Mouse (Mus musculus): ENCODE measurements at regions not wholly inside any gene's neighbourhood (a gene's known extent, or its start where the extent isn't known, plus 50 kb on each side); places are given as distances from the start of the nearest gene placed in this dataset.

- ATAC-seq (ENCODE audit: low read depth), result no peak
- H3K27me3 ChIP-seq, result no peaks in the 10 kb centered on the region
- H3K9me3 ChIP-seq, result no peaks in the 10 kb centered on the region
Measured at GRCm38 (mm10) chr5:28903805-28904320, 291.9 kb upstream of the Rnf32 start.

GRCm38 (mm10) chr5:28892703-28893249, 303.0 kb upstream of the Rnf32 start:
- Histone ChIP-seq H3K36me3 (no peaks in the 10 kb centered on the region), H3K9ac (no peak overlapping the region), H3K27ac (replicated peaks) (no peak overlapping the region), H3K27me3 (no peaks in the 10 kb centered on the region), H3K4me2 (no peak overlapping the region), H3K9me3 (no peaks in the 10 kb centered on the region), H3K4me3 (no peak overlapping the region), H3K4me1 (replicated peaks) (peaks cover 11% of the 10 kb centered on the region)
- WGBS, result 22% methylated on average over 10 of the region's 10 CpGs
- ATAC-seq (ENCODE audit: low read depth), result 0 out of 2 replicates have a peak, but pooled peaks have one; percentile 40

More at GRCm38 (mm10) chr5:28903805-28904320, 291.9 kb upstream of the Rnf32 start:
- Histone ChIP-seq H3K9ac (no peak overlapping the region), H3K36me3 (no peaks in the 10 kb centered on the region), H3K27ac (replicated peaks) (no peak overlapping the region), H3K4me1 (replicated peaks) (no peaks in the 10 kb centered on the region), H3K4me3 (no peak overlapping the region), H3K4me2 (no peak overlapping the region)
- WGBS, result 33% methylated on average over 3 of the region's 3 CpGs

GRCm38 (mm10) chr5:28891988-28892387, 303.8 kb upstream of the Rnf32 start:
- 50% methylated on average over 7 of the region's 7 CpGs for WGBS
- no peak overlapping the region for H3K9ac ChIP-seq
- no peaks in the 10 kb centered on the region for H3K27me3 ChIP-seq
- no peak for ATAC-seq (ENCODE audit: low read depth)
- H3K4me3 ChIP-seq, result no peak overlapping the region
- no peaks in the 10 kb centered on the region for H3K9me3 ChIP-seq
- no peaks in the 10 kb centered on the region for H3K36me3 ChIP-seq
- H3K27ac ChIP-seq (replicated peaks), result no peak overlapping the region
- peaks cover 11% of the 10 kb centered on the region for H3K4me1 ChIP-seq (replicated peaks)
- H3K4me2 ChIP-seq, result no peak overlapping the region

GRCm38 (mm10) chr5:28884746-28885365, 310.9 kb upstream of the Rnf32 start:
- no peaks in the 10 kb centered on the region for H3K4me1 ChIP-seq (replicated peaks)
- no peaks in the 10 kb centered on the region for H3K36me3 ChIP-seq
- no peak overlapping the region for H3K9ac ChIP-seq
- WGBS, result 84% methylated on average over 5 of the region's 5 CpGs
- H3K27ac ChIP-seq (replicated peaks), result no peak overlapping the region
- H3K9me3 ChIP-seq, result no peaks in the 10 kb centered on the region
- no peak overlapping the region for H3K4me2 ChIP-seq
- ATAC-seq (ENCODE audit: low read depth), result no peak
- H3K27me3 ChIP-seq, result no peaks in the 10 kb centered on the region
- no peak overlapping the region for H3K4me3 ChIP-seq

GRCm38 (mm10) chr5:28876199-28876598, 319.6 kb upstream of the Rnf32 start:
- no peak for ATAC-seq (ENCODE audit: low read depth)
- Histone ChIP-seq H3K9ac (no peak overlapping the region), H3K4me3 (no peak overlapping the region), H3K36me3 (no peaks in the 10 kb centered on the region), H3K4me1 (replicated peaks) (no peaks in the 10 kb centered on the region), H3K27me3 (no peaks in the 10 kb centered on the region), H3K9me3 (no peaks in the 10 kb centered on the region), H3K27ac (replicated peaks) (no peak overlapping the region), H3K4me2 (no peak overlapping the region)
- WGBS, result 81% methylated on average over 8 of the region's 8 CpGs

GRCm38 (mm10) chr5:28873600-28874265, 322.1 kb upstream of the Rnf32 start:
- Histone ChIP-seq H3K9ac (no peak overlapping the region), H3K27me3 (no peaks in the 10 kb centered on the region), H3K27ac (replicated peaks) (no peak overlapping the region), H3K4me2 (no peak overlapping the region), H3K36me3 (no peaks in the 10 kb centered on the region), H3K9me3 (no peaks in the 10 kb centered on the region), H3K4me1 (replicated peaks) (no peaks in the 10 kb centered on the region), H3K4me3 (no peak overlapping the region)
- no peak for ATAC-seq (ENCODE audit: low read depth)
- 88% methylated on average over 3 of the region's 3 CpGs for WGBS

GRCm38 (mm10) chr5:28859604-28860371, 336.0 kb upstream of the Rnf32 start:
- Histone ChIP-seq H3K4me2 (no peak overlapping the region), H3K4me1 (replicated peaks) (peaks cover 10% of the 10 kb centered on the region), H3K9me3 (no peaks in the 10 kb centered on the region), H3K4me3 (no peak overlapping the region), H3K36me3 (no peaks in the 10 kb centered on the region), H3K27me3 (no peaks in the 10 kb centered on the region), H3K9ac (no peak overlapping the region), H3K27ac (replicated peaks) (no peak overlapping the region)
- WGBS, result 54% methylated on average over 9 of the region's 9 CpGs
- ATAC-seq (ENCODE audit: low read depth), result peak; percentile 82

GRCm38 (mm10) chr5:28838141-28838925, 357.5 kb upstream of the Rnf32 start:
- ATAC-seq (ENCODE audit: low read depth), result no peak
- 73% methylated on average over 12 of the region's 12 CpGs for WGBS

GRCm38 (mm10) chr5:28819091-28819490, 352.0 kb upstream of the Shh start:
- Histone ChIP-seq H3K9me3 (no peaks in the 10 kb centered on the region), H3K4me1 (replicated peaks) (no peaks in the 10 kb centered on the region), H3K9ac (no peak overlapping the region), H3K27ac (replicated peaks) (no peak overlapping the region), H3K27me3 (no peaks in the 10 kb centered on the region), H3K36me3 (no peaks in the 10 kb centered on the region), H3K4me3 (no peak overlapping the region), H3K4me2 (no peak overlapping the region)
- no peak for ATAC-seq (ENCODE audit: low read depth)
- WGBS, result 95% methylated on average over 5 of the region's 5 CpGs

More at GRCm38 (mm10) chr5:28838141-28838925, 357.5 kb upstream of the Rnf32 start:
- no peak overlapping the region for H3K4me3 ChIP-seq
- no peaks in the 10 kb centered on the region for H3K36me3 ChIP-seq
- no peaks in the 10 kb centered on the region for H3K9me3 ChIP-seq
- no peaks in the 10 kb centered on the region for H3K4me1 ChIP-seq (replicated peaks)
- H3K27me3 ChIP-seq, result no peaks in the 10 kb centered on the region
- H3K4me2 ChIP-seq, result no peak overlapping the region
- no peak overlapping the region for H3K9ac ChIP-seq
- H3K27ac ChIP-seq (replicated peaks), result no peak overlapping the region

- WGBS, result 77% methylated on average over 5 of the region's 5 CpGs
- Histone ChIP-seq H3K4me1 (replicated peaks) (no peaks in the 10 kb centered on the region), H3K27ac (replicated peaks) (no peak overlapping the region), H3K36me3 (no peaks in the 10 kb centered on the region), H3K9ac (no peak overlapping the region), H3K4me2 (no peak overlapping the region), H3K9me3 (no peaks in the 10 kb centered on the region), H3K27me3 (no peaks in the 10 kb centered on the region), H3K4me3 (no peak overlapping the region)
- ATAC-seq (ENCODE audit: low read depth), result no peak
Measured at GRCm38 (mm10) chr5:28807950-28808349, 340.9 kb upstream of the Shh start.

- no peak overlapping the region for H3K27ac ChIP-seq (replicated peaks)
- no peak for ATAC-seq (ENCODE audit: low read depth)
- no peaks in the 10 kb centered on the region for H3K27me3 ChIP-seq
- H3K9ac ChIP-seq, result no peak overlapping the region
- no peak overlapping the region for H3K4me3 ChIP-seq
- WGBS, result 97% methylated on average over 2 of the region's 2 CpGs
- H3K4me1 ChIP-seq (replicated peaks), result no peaks in the 10 kb centered on the region
- no peaks in the 10 kb centered on the region for H3K9me3 ChIP-seq
- no peak overlapping the region for H3K4me2 ChIP-seq
- H3K36me3 ChIP-seq, result no peaks in the 10 kb centered on the region
Measured at GRCm38 (mm10) chr5:28799464-28799863, 332.4 kb upstream of the Shh start.
